Mouse (Mus musculus) stomach, postnatal 0 days (tissue): ENCODE measurements at regions not wholly inside any gene's neighbourhood (a gene's known extent, or its start where the extent isn't known, plus 50 kb on each side); places are given as distances from the start of the nearest gene placed in this dataset.

ENCODE experiments used
- CTCF ChIP-seq: IDR thresholded peaks from 2 replicates; pipeline ENCODE4 v1.5.1; 2016; ENCODE audit warnings: antibody characterized with exemption, low read depth, mild to moderate bottlenecking, moderate library complexity
- EP300 ChIP-seq: optimal IDR thresholded peaks from 2 replicates; pipeline ENCODE3; 2016; ENCODE audit warnings: antibody characterized with exemption

- no peak for TF ChIP-seq CTCF
- TF ChIP-seq EP300 = no peak
Observed at GRCm38 (mm10) chr17:15255874-15256273, 120.8 kb downstream of the Dll1 start.
